Mouse (Mus musculus): ENCODE measurements at regions not wholly inside any gene's neighbourhood (a gene's known extent, or its start where the extent isn't known, plus 50 kb on each side); places are given as distances from the start of the nearest gene placed in this dataset.

DNA sequence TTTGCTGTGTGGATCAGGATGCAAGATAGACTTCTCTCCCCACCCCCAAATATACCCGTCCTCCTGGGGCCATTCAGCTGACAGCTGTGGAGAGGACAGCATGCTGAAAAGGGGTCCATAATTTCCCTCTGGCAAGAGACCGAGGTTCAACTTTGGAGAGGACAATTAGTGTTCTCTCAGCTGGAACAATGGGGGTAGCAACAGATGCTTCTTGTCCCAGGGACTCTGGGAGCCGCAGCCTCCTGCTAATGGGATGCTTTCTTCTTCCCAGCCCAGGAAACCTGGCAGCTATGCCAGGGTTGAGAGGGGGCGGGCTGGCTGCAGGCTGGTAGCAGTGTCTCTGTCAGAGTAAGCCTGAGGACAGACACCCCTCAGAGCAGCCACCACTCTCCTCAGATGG is 433.0 kb upstream of the Sall1 start:
- TF ChIP-seq CTCF (IDR thresholded peaks at IDR 0.05) (no peak), EP300 (IDR thresholded peaks at IDR 0.05; ENCODE audit: insufficient read depth, low read depth, low read length) (no peak)
